8 mouse cellular contexts compared by ENCODE assay signal in the genomic region with DNA sequence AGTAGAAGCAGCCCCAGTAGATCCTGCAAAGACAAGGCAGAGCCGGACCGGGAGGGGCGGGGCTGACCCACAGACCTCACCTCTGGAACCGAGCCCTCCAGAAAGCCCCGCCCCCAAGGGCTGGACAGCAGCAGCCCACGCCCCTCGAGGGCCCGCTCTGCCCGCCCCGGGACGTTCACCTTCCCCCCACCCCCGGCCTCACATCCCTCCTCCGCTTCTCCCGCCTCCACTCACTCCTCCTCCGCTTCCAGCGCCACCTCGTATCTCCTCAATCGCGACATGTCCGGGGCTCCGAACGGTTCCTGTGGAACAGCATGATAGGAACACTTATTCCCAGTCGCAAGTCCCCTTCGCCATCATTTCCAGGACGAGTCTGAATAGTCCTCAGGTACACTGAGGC. TPM values are rescaled to one million over a fixed set of nuclear protein-coding genes. Genes with fewer than 3 reads are reported as not detected.
A peak's percentile ranks its signal among the peaks of the same experiment; 100 is the strongest.
DNase-seq lines count a peak whose midpoint lies in the region; ATAC-seq and TF ChIP-seq lines count a peak whose summit lies in the region.
"Not testable (repeated sequence)": the region's sequence is repeated elsewhere in the genome, so short reads cannot be mapped to it uniquely, and the experiment has no call there.

No protein-coding gene starts in this region.

- TF ChIP-seq RAD21 in CH12.LX (IDR thresholded peaks at IDR 0.05; ENCODE audit: low read depth, low read length): not testable (repeated sequence)

- TF ChIP-seq EP300 in CH12.LX (IDR thresholded peaks at IDR 0.05; ENCODE audit: low read length): not testable (repeated sequence)

- H3K79me2 ChIP-seq in CH12.LX (replicated peaks; ENCODE audit: control insufficient read depth, extremely low read depth, insufficient read depth, poor library complexity, severe bottlenecking): not testable (repeated sequence)

- TF ChIP-seq CTCF in CH12.LX (conservative IDR thresholded peaks at IDR 0.05 in 1 of 2, IDR thresholded peaks at IDR 0.05 in 1 of 2; ENCODE audit: low read depth in 2 of 2, low read length in 2 of 2): not testable (repeated sequence)

- not testable (repeated sequence) for ATAC-seq in heart, embryonic 14.5 days (ENCODE audit: insufficient number of reproducible peaks, insufficient read depth, low FRiP score, low read depth); liver, embryonic 15.5 days (ENCODE audit: insufficient read depth)

- peak overlapping the region in 2 of 3 experiments; percentile 43 to 58 for H3K4me3 ChIP-seq in CH12.LX (replicated peaks in 1 of 3; ENCODE audit: low read depth in 2 of 3, low read length in 2 of 3, poor library complexity in 1 of 3)
- peak overlapping the region; percentile 62 for H3K4me3 ChIP-seq in brown adipose tissue, adult 24 weeks (ENCODE audit: insufficient read depth, low read depth, low read length)
- H3K4me3 ChIP-seq in forebrain, embryonic 10.5 days: peak overlapping the region; percentile 55
- H3K4me3 ChIP-seq in heart, embryonic 14.5 days (ENCODE audit: control insufficient read depth in 1 of 2, insufficient read depth in 1 of 2, low read depth in 1 of 2, low read length in 2 of 2): peak overlapping the region; percentile 39 to 44
- peak overlapping the region; percentile 57 for H3K4me3 ChIP-seq in liver, embryonic 15.5 days (replicated peaks)

- H3K27ac ChIP-seq in CH12.LX (ENCODE audit: insufficient read depth, low read depth); liver, embryonic 15.5 days (replicated peaks): not testable (repeated sequence)
- H3K27ac ChIP-seq in brown adipose tissue, adult 24 weeks (replicated peaks; ENCODE audit: low read depth, low read length): peak overlapping the region; percentile 90
- peak overlapping the region; percentile 76 for H3K27ac ChIP-seq in forebrain, embryonic 10.5 days
- H3K27ac ChIP-seq in heart, embryonic 14.5 days (replicated peaks in 1 of 2; ENCODE audit: control insufficient read depth in 1 of 2, insufficient read depth in 1 of 2, low read depth in 2 of 2, low read length in 2 of 2): peak overlapping the region in 1 of 2 experiments; percentile 55; a peak in 2 of 4 replicates

- not testable (repeated sequence) for H3K4me1 ChIP-seq in CH12.LX (ENCODE audit: control insufficient read depth in 1 of 2, insufficient read depth in 2 of 2); brown adipose tissue, adult 24 weeks (ENCODE audit: control insufficient read depth, insufficient read depth, insufficient read length, low read length); forebrain, embryonic 10.5 days; heart, embryonic 14.5 days (ENCODE audit: control insufficient read depth in 2 of 2, insufficient read depth in 2 of 2, low read length in 2 of 2); liver, embryonic 15.5 days (replicated peaks)

- not testable (repeated sequence) for H3K27me3 ChIP-seq in CH12.LX (replicated peaks); forebrain, embryonic 10.5 days (ENCODE audit: poor library complexity, severe bottlenecking); heart, embryonic 14.5 days (ENCODE audit: control insufficient read depth, insufficient read depth, low read length); liver, embryonic 15.5 days

- H3K4me2 ChIP-seq in CH12.LX (ENCODE audit: insufficient read depth, low read depth, poor library complexity, severe bottlenecking): not testable (repeated sequence)
- peak overlapping the region; percentile 52 for H3K4me2 ChIP-seq in heart, embryonic 14.5 days (ENCODE audit: low read length)
- peak overlapping the region; percentile 71 for H3K4me2 ChIP-seq in liver, embryonic 15.5 days

- not testable (repeated sequence) for H3K36me3 ChIP-seq in CH12.LX (replicated peaks in 1 of 2; ENCODE audit: control insufficient read depth in 1 of 2, insufficient read depth in 1 of 2, low read length in 1 of 2); forebrain, embryonic 10.5 days (replicated peaks); heart, embryonic 14.5 days (ENCODE audit: control insufficient read depth, insufficient read depth, low read length); liver, embryonic 15.5 days (replicated peaks)

- DNase-seq in CH12.LX (ENCODE audit: extremely low read depth): peak; percentile 57
- DNase-seq in forebrain, embryonic 10.5 days (ENCODE audit: extremely low spot score, low spot score): peak; percentile 68
- DNase-seq in kidney, adult 9 months: peak; percentile 88
- peak; percentile 68 for DNase-seq in naive thymus-derived CD4-positive, alpha-beta T cell, adult 2 months (ENCODE audit: low read depth)
- peak; percentile 69 for DNase-seq in spleen, postnatal 36 days (ENCODE audit: low spot score in 2 of 2)

- dilution Hi-C loops in CH12.LX (cut with MboI; ENCODE audit: extremely low pct_ligation_motif_present, extremely low pct_unique_long_range_greater_than_20kb, low sequenced_read_pairs): not testable (repeated sequence)

- peak overlapping the region; percentile 20; the same call in 1 of the 2 replicates for H3K9ac ChIP-seq in CH12.LX (ENCODE audit: insufficient read depth, low read depth)
- H3K9ac ChIP-seq in heart, embryonic 14.5 days (ENCODE audit: low read length): peak overlapping the region; percentile 55; the same call in 1 of the 2 replicates
- H3K9ac ChIP-seq in liver, embryonic 15.5 days: not testable (repeated sequence)

- H3K9me3 ChIP-seq in CH12.LX (replicated peaks; ENCODE audit: low read length); forebrain, embryonic 10.5 days; heart, embryonic 14.5 days (ENCODE audit: control insufficient read depth, low read length); liver, embryonic 15.5 days (replicated peaks): not testable (repeated sequence)

- 1% methylated on average over 23 of the region's 25 CpGs for WGBS in forebrain, embryonic 10.5 days
- under 1% methylated on average over 17 of the region's 25 CpGs for WGBS in heart, embryonic 14.5 days
- 1% methylated on average over 23 of the region's 25 CpGs for WGBS in liver, embryonic 15.5 days (ENCODE audit: insufficient replicate concordance)

- not testable (repeated sequence) for TF ChIP-seq POLR2A in CH12.LX (IDR thresholded peaks at IDR 0.05; ENCODE audit: low read depth, low read length)

- in situ Hi-C loops in CH12.LX (cut with MboI; ENCODE audit: low pct_ligation_motif_present, low pct_unique_long_range_greater_than_20kb, low sequenced_read_pairs): not testable (repeated sequence)

RNA-seq across cellular contexts. Expression of a gene that starts 0.5 kb away (rescaled TPM):
- total RNA-seq in CH12.LX (2012; rRNA removed) (3.1 and 5.6 TPM in 2 replicates), CH12.LX (2014; rRNA removed) (2.5 and 3.3 TPM in 2 replicates)
- 2.7 and 6.4 TPM in 2 replicates for polyA plus RNA-seq in CH12.LX (2012; ENCODE audit: insufficient read length, low read depth)
- 39.4 and 50.0 TPM in 2 replicates for polyA plus RNA-seq in brown adipose tissue, adult 24 weeks (2012; ENCODE audit: insufficient read depth, insufficient read length, missing spikeins)
- polyA plus RNA-seq in forebrain, embryonic 10.5 days (2016; fragmentation: Nextera tagmentation; extraction: Ambion mirVana): 45.5 and 50.9 TPM in 2 replicates
- polyA plus RNA-seq in heart, embryonic 14.5 days (2014; fragmentation: Nextera tagmentation; extraction: Ambion mirVana): 49.2 and 55.5 TPM in 2 replicates
- 7.3 and 8.2 TPM in 2 replicates for polyA plus RNA-seq in liver, embryonic 15.5 days (2015; fragmentation: Nextera tagmentation; extraction: Ambion mirVana)

RNA-seq across cellular contexts. Expression of a gene that starts 17.5 kb away (rescaled TPM):
- total RNA-seq in CH12.LX (2012; rRNA removed) (60.7 and 70.2 TPM in 2 replicates), CH12.LX (2014; rRNA removed) (19.8 and 26.4 TPM in 2 replicates)
- 89.4 and 97.5 TPM in 2 replicates for polyA plus RNA-seq in CH12.LX (2012; ENCODE audit: insufficient read length, low read depth)
- polyA plus RNA-seq in brown adipose tissue, adult 24 weeks (2012; ENCODE audit: insufficient read depth, insufficient read length, missing spikeins): 44.1 and 48.4 TPM in 2 replicates
- 102 and 103 TPM in 2 replicates for polyA plus RNA-seq in forebrain, embryonic 10.5 days (2016; fragmentation: Nextera tagmentation; extraction: Ambion mirVana)
- 56.8 and 57.0 TPM in 2 replicates for polyA plus RNA-seq in heart, embryonic 14.5 days (2014; fragmentation: Nextera tagmentation; extraction: Ambion mirVana)
- polyA plus RNA-seq in liver, embryonic 15.5 days (2015; fragmentation: Nextera tagmentation; extraction: Ambion mirVana): 47.3 and 59.1 TPM in 2 replicates

RNA-seq across cellular contexts. Expression of a gene that starts 18.5 kb away (rescaled TPM):
- total RNA-seq in CH12.LX (2012; rRNA removed): 18.6 and 19.1 TPM in 2 replicates
- 23.0 and 23.2 TPM in 2 replicates for total RNA-seq in CH12.LX (2014; rRNA removed)
- polyA plus RNA-seq in CH12.LX (2012; ENCODE audit: insufficient read length, low read depth): 16.6 and 22.9 TPM in 2 replicates
- polyA plus RNA-seq in brown adipose tissue, adult 24 weeks (2012; ENCODE audit: insufficient read depth, insufficient read length, missing spikeins): 30.4 and 38.3 TPM in 2 replicates
- 23.6 and 23.7 TPM in 2 replicates for polyA plus RNA-seq in forebrain, embryonic 10.5 days (2016; fragmentation: Nextera tagmentation; extraction: Ambion mirVana)
- 59.6 and 63.7 TPM in 2 replicates for polyA plus RNA-seq in heart, embryonic 14.5 days (2014; fragmentation: Nextera tagmentation; extraction: Ambion mirVana)
- polyA plus RNA-seq in liver, embryonic 15.5 days (2015; fragmentation: Nextera tagmentation; extraction: Ambion mirVana): 29.9 and 36.0 TPM in 2 replicates

RNA-seq across cellular contexts. Expression of a gene that starts 42.6 kb away (rescaled TPM):
- total RNA-seq in CH12.LX (2012; rRNA removed): not detected in 2 replicates
- not detected in 2 replicates for total RNA-seq in CH12.LX (2014; rRNA removed)
- not detected in 2 replicates for polyA plus RNA-seq in CH12.LX (2012; ENCODE audit: insufficient read length, low read depth)
- not detected in 2 replicates for polyA plus RNA-seq in brown adipose tissue, adult 24 weeks (2012; ENCODE audit: insufficient read depth, insufficient read length, missing spikeins)
- 1.1 and 1.4 TPM in 2 replicates for polyA plus RNA-seq in forebrain, embryonic 10.5 days (2016; fragmentation: Nextera tagmentation; extraction: Ambion mirVana)
- not detected in 2 replicates for polyA plus RNA-seq in heart, embryonic 14.5 days (2014; fragmentation: Nextera tagmentation; extraction: Ambion mirVana)
- polyA plus RNA-seq in liver, embryonic 15.5 days (2015; fragmentation: Nextera tagmentation; extraction: Ambion mirVana): not detected in 2 replicates

RNA-seq across cellular contexts. Expression of a gene that starts 50.5 kb away (rescaled TPM):
- 130 and 133 TPM in 2 replicates for total RNA-seq in CH12.LX (2012; rRNA removed)
- 112 and 125 TPM in 2 replicates for total RNA-seq in CH12.LX (2014; rRNA removed)
- polyA plus RNA-seq in CH12.LX (2012; ENCODE audit: insufficient read length, low read depth): 90.5 and 117 TPM in 2 replicates
- 111 and 118 TPM in 2 replicates for polyA plus RNA-seq in brown adipose tissue, adult 24 weeks (2012; ENCODE audit: insufficient read depth, insufficient read length, missing spikeins)
- polyA plus RNA-seq in forebrain, embryonic 10.5 days (2016; fragmentation: Nextera tagmentation; extraction: Ambion mirVana): 141 and 142 TPM in 2 replicates
- 122 and 134 TPM in 2 replicates for polyA plus RNA-seq in heart, embryonic 14.5 days (2014; fragmentation: Nextera tagmentation; extraction: Ambion mirVana)
- polyA plus RNA-seq in liver, embryonic 15.5 days (2015; fragmentation: Nextera tagmentation; extraction: Ambion mirVana): 64.1 and 67.2 TPM in 2 replicates
